Comparison of ENCODE assay signal across 8 mouse cellular contexts in the genomic region with DNA sequence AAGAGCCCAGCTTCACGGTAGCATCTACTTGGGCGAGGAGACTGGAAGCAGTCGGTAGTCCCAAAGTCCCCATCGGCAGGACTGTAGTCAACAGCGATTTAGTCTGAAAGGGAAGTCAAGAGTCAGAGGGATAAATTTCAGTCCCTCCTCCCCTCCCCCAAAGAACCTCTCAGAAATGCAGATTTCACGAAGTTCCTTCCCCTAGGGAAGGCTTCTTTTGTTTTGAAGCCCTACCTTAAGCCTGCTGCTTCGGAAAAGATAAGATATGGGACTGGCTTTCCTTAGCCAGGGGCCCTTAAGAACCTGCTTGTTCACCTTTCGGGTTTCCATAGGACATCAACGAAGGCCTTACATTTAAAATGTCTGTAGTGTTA. TPM values are rescaled to one million over a fixed set of nuclear protein-coding genes. Genes with fewer than 3 reads are reported as not detected.
A peak's percentile ranks its signal among the peaks of the same experiment; 100 is the strongest.
DNase-seq lines count a peak whose midpoint lies in the region; ATAC-seq and TF ChIP-seq lines count a peak whose summit lies in the region.

No protein-coding gene starts in this region.

- H3K27ac ChIP-seq in kidney, adult 2 months (ENCODE audit: insufficient read depth, low read depth, low read length), result no peak overlapping the region
- no peak overlapping the region for H3K27ac ChIP-seq in midbrain, embryonic 16.5 days (ENCODE audit: low read length)

- peak; percentile 22 for ATAC-seq in common myeloid progenitor, adult 5-6 weeks (replicated peaks; ENCODE audit: low read depth, poor library complexity, severe bottlenecking)
- no peak for ATAC-seq in midbrain, embryonic 16.5 days

- peak overlapping the region; percentile 100 for H3K4me2 ChIP-seq in midbrain, embryonic 16.5 days (ENCODE audit: low read length)

- H3K4me1 ChIP-seq in kidney, adult 2 months (ENCODE audit: control insufficient read depth, insufficient read depth, low read length), result peaks cover 3% of the 10 kb centered on the region; the same call in 1 of the 2 replicates
- H3K4me1 ChIP-seq in midbrain, embryonic 16.5 days (ENCODE audit: control insufficient read depth, insufficient read depth, low read length), result peaks cover 8% of the 10 kb centered on the region

- no peak for TF ChIP-seq POLR2A in kidney, adult 2 months (IDR thresholded peaks at IDR 0.05; ENCODE audit: low read depth, low read length)

- 44% methylated on average over 9 of the region's 9 CpGs for WGBS in kidney, adult 2 months
- 14% methylated on average over 9 of the region's 9 CpGs for WGBS in midbrain, embryonic 16.5 days

- no peaks in the 10 kb centered on the region for H3K9me3 ChIP-seq in midbrain, embryonic 16.5 days (replicated peaks; ENCODE audit: control insufficient read depth, low read length, poor library complexity, severe bottlenecking)

- DNase-seq in kidney, adult 2 months, result no peak
- no peak for DNase-seq in kidney, adult 9 months
- peak; percentile 22 for DNase-seq in induced T-regulatory cell, adult 2 months (ENCODE audit: low read depth)
- DNase-seq in kidney, postnatal 14 days, result no peak
- DNase-seq in thymus, adult 18-20 months, result no peak
- DNase-seq in adrenal gland, postnatal 10 days, result no peak

- H3K27me3 ChIP-seq in kidney, adult 2 months (replicated peaks; ENCODE audit: control insufficient read depth, insufficient read depth, low read length), result no peaks in the 10 kb centered on the region; the same call in 1 of the 2 replicates
- H3K27me3 ChIP-seq in midbrain, embryonic 16.5 days (ENCODE audit: control insufficient read depth, insufficient read depth, low read depth, low read length), result peaks cover 13% of the 10 kb centered on the region

- H3K4me3 ChIP-seq in kidney, adult 2 months (ENCODE audit: insufficient read depth, low read depth, low read length), result peak overlapping the region; percentile 63
- H3K4me3 ChIP-seq in midbrain, embryonic 16.5 days (ENCODE audit: low read depth, low read length), result peak overlapping the region; percentile 90

- H3K36me3 ChIP-seq in kidney, adult 2 months (ENCODE audit: control insufficient read depth, insufficient read depth, low read length), result no peaks in the 10 kb centered on the region
- no peaks in the 10 kb centered on the region for H3K36me3 ChIP-seq in midbrain, embryonic 16.5 days (ENCODE audit: control insufficient read depth, insufficient read depth, low read length)

- no peak overlapping the region for H3K9ac ChIP-seq in midbrain, embryonic 16.5 days (ENCODE audit: low read depth, low read length)

- no peak for TF ChIP-seq CTCF in kidney, adult 2 months (conservative IDR thresholded peaks at IDR 0.05; ENCODE audit: insufficient read depth, insufficient read length, low read depth, low read length)

RNA-seq across cellular contexts. Expression of a gene that starts 0.7 kb away (rescaled TPM):
- polyA plus RNA-seq in kidney, adult 2 months (2012; rRNA removed), result 7.5 and 7.7 TPM in 2 replicates
- 1.4 and 2.7 TPM in 2 replicates for total RNA-seq in common myeloid progenitor, adult 5-6 weeks (2017)
- 1.5 and 2.3 TPM in 2 replicates for polyA plus RNA-seq in midbrain, embryonic 16.5 days (2015; fragmentation: Nextera tagmentation; extraction: Ambion mirVana)
- total RNA-seq in adrenal gland, postnatal 10 days (2021), result 10 to 100 TPM; 10.1 TPM

RNA-seq across cellular contexts. Expression of a gene that starts 36.8 kb away (rescaled TPM):
- polyA plus RNA-seq in kidney, adult 2 months (2012; rRNA removed), result 22.6 and 25.5 TPM in 2 replicates
- total RNA-seq in common myeloid progenitor, adult 5-6 weeks (2017), result 47.8 and 48.7 TPM in 2 replicates
- polyA plus RNA-seq in midbrain, embryonic 16.5 days (2015; fragmentation: Nextera tagmentation; extraction: Ambion mirVana), result 10.7 and 11.5 TPM in 2 replicates
- 10 to 100 TPM; 52.7 to 57.2 TPM for total RNA-seq in adrenal gland, postnatal 10 days (2021)
